Mouse (Mus musculus): ENCODE results near the gene Trpc6. TPM values are rescaled to one million over a fixed set of nuclear protein-coding genes. Genes with fewer than 3 reads are reported as not detected.

Gene Trpc6
- 0.93 and 1.4 TPM in 2 replicates for polyA plus RNA-seq (2015; fragmentation: Nextera tagmentation; extraction: Ambion mirVana)

DNA sequence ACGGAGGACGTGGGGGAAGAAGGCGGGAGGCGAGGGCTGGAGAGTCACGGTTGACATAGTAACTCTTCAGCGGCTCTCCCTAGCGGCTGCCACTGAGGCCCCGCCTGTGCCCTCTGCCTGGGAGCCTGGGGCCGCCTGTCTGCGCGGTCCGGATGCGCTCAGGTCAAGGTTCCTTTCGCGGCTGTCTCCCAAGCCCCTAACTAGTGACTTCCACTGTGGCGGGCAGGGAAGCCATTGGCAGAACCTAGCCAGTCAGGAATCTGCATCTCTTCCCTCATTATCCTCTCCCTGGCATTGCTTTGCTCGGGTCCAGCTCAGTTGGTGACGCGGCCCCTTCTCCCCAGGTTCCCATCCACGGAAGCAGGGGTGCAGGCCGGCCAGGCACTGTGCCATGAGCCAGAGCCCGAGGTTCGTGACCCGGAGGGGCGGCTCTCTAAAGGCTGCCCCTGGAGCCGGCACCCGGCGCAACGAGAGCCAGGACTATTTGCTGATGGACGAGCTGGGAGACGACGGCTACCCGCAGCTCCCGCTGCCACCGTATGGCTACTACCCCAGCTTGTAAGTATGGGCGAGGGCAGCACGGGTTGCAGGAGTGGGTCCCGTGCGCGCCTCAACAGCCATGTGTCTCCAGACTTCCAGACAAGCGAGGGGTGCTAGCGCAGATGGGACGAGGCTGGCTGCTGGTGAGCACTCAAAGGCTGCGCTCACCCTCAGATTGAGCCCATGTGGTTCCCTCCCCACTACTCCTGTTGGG is at the start of gene Trpc6:
Gene Trpc6 (plus strand): TSS at position 102 of the 754 bp plus-strand sequence.
- WGBS: under 1% methylated on average over 44 of the region's 44 CpGs

DNA sequence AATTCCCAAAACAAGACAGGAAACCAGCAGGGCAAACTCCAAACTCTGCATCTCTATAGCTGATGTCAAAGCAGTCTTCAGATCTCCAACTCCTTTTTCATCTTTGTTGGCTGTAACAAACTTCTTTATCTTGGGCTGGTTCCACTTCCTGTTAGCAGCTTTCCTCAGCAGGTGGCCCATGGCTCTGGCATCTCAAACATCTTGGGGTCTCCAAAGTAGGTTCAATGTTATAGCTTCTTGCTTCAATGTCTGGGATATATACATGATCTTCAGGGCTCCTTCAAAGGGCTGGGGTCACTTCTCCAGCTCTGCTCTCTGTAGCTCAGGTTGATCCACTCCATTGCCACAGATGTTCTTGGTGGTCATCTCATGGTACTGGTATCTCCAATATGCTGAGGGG is 23.0 kb upstream of the Trpc6 start:
- Histone ChIP-seq H3K27ac (no peak overlapping the region), H3K4me1 (no peaks in the 10 kb centered on the region), H3K27me3 (no peaks in the 10 kb centered on the region), H3K4me3 (replicated peaks) (no peak overlapping the region), H3K9ac (no peak overlapping the region), H3K4me2 (no peak overlapping the region), H3K9me3 (replicated peaks) (no peaks in the 10 kb centered on the region), H3K36me3 (no peaks in the 10 kb centered on the region)
- ATAC-seq (replicated peaks; ENCODE audit: low FRiP score): no peak

More for the DNA sequence above, at the start of gene Trpc6:
- peak within 1 kb of the TSS; percentile 51 for H3K4me3 ChIP-seq (replicated peaks)
- H3K4me2 ChIP-seq: peak within 1 kb of the TSS; percentile 98
- H3K36me3 ChIP-seq: no peaks in the 10 kb centered on the region
- peaks cover 13% of the 10 kb centered on the region for H3K27me3 ChIP-seq
- H3K9me3 ChIP-seq (replicated peaks): no peaks in the 10 kb centered on the region
- no peak within 1 kb of the TSS for H3K27ac ChIP-seq
- peaks cover 14% of the 10 kb centered on the region for H3K4me1 ChIP-seq
- ATAC-seq (replicated peaks; ENCODE audit: low FRiP score): peak; percentile 98
- H3K9ac ChIP-seq: peak within 1 kb of the TSS; percentile 42

DNA sequence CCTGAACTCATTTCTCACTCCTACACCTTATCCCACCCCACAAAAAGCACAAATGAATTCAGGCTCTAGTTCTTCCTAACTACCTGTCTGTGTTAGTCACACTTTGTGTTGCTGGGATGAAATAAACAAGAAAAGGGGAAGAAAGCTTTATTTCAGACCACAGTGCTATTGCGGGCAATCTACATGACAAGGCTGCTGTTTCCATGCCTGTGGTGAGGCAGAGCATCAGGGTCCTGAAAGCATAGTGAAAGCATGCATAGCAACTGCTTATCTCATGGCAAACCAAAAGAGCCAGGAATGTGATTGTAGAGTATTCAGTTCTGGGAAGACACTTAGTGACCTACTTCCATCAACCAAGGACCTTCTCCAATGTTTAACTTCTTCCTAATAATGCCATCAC is 10.3 kb upstream of the Trpc6 start:
- ATAC-seq (replicated peaks; ENCODE audit: low FRiP score): no peak
- Histone ChIP-seq H3K9ac (no peak overlapping the region), H3K4me3 (replicated peaks) (no peak overlapping the region), H3K9me3 (replicated peaks) (no peaks in the 10 kb centered on the region), H3K4me1 (no peaks in the 10 kb centered on the region), H3K27ac (no peak overlapping the region), H3K4me2 (no peak overlapping the region), H3K27me3 (no peaks in the 10 kb centered on the region), H3K36me3 (no peaks in the 10 kb centered on the region)
- 93% methylated on average over 1 of the region's 1 CpGs for WGBS

DNA sequence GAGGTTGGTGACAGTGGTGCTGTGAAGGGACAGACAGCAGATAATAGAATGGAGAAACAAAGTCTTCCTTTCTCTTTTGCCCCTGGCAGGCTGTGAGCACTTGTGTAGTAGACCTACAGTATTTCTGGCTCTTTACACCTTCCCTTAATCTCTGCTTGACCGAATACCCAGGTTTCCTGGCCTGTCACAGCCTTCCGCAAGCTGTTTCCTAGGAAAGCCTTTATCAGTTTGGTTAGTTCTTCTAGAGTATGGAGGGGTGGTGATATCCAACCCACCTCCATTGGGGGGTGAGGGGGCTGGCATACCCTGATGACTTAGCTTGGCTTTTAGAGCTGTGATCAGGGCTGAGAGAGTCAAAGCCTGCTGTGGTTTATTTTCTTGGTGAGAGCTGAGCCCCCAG is 1.3 kb downstream of the Trpc6 start:
- WGBS: 77% methylated on average over 2 of the region's 2 CpGs
- Histone ChIP-seq H3K4me2 (peak overlapping the region; percentile 98; the same call in 1 of the 2 replicates), H3K9ac (no peak overlapping the region), H3K9me3 (replicated peaks) (no peaks in the 10 kb centered on the region), H3K27ac (no peak overlapping the region), H3K4me1 (peaks cover 14% of the 10 kb centered on the region), H3K27me3 (peaks cover 13% of the 10 kb centered on the region), H3K36me3 (no peaks in the 10 kb centered on the region), H3K4me3 (replicated peaks) (no peak overlapping the region)
- ATAC-seq (replicated peaks; ENCODE audit: low FRiP score): no peak

DNA sequence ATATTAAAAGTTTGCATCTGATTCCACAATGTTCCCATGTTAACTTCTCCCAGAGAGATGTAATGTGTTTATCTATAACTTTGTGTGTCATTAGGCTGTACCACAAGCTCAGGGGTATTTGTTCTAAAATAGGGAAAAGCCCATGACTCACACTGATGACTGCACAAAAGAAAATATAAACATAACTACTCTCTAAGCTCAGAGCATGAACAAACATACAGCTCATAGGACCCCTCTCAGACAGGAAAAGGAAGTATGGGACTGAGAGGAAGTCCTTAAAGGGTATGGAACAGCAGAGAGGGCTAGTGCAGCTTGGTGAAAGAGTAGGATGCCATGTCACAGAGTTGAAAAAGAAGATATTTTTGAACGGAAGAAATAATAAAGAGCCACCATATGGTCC is 14.6 kb downstream of the Trpc6 start:
- no peaks in the 10 kb centered on the region for H3K4me1 ChIP-seq
- no peaks in the 10 kb centered on the region for H3K9me3 ChIP-seq (replicated peaks)
- H3K27me3 ChIP-seq: no peaks in the 10 kb centered on the region
- no peak overlapping the region for H3K4me3 ChIP-seq (replicated peaks)
- no peak overlapping the region for H3K4me2 ChIP-seq
- H3K9ac ChIP-seq: no peak overlapping the region
- no peaks in the 10 kb centered on the region for H3K36me3 ChIP-seq
- 76% methylated on average over 1 of the region's 1 CpGs for WGBS
- H3K27ac ChIP-seq: no peak overlapping the region
- no peak for ATAC-seq (replicated peaks; ENCODE audit: low FRiP score)

- Histone ChIP-seq H3K9me3 (replicated peaks) (no peaks in the 10 kb centered on the region), H3K36me3 (no peaks in the 10 kb centered on the region), H3K4me3 (replicated peaks) (no peak overlapping the region), H3K27ac (no peak overlapping the region), H3K9ac (no peak overlapping the region), H3K4me2 (no peak overlapping the region), H3K4me1 (no peaks in the 10 kb centered on the region), H3K27me3 (no peaks in the 10 kb centered on the region)
- WGBS: 45% methylated on average over 6 of the region's 6 CpGs
- no peak for ATAC-seq (replicated peaks; ENCODE audit: low FRiP score)
Measured at GRCm38 (mm10) chr9:8592618-8593017, 48.7 kb downstream of the Trpc6 start.

GRCm38 (mm10) chr9:8597089-8597488 is 53.1 kb downstream of the Trpc6 start:
- H3K36me3 ChIP-seq: no peaks in the 10 kb centered on the region
- H3K9me3 ChIP-seq (replicated peaks): no peaks in the 10 kb centered on the region
- no peaks in the 10 kb centered on the region for H3K4me1 ChIP-seq
- H3K4me2 ChIP-seq: no peak overlapping the region
- H3K4me3 ChIP-seq (replicated peaks): no peak overlapping the region
- H3K9ac ChIP-seq: no peak overlapping the region
- WGBS: 30% methylated on average over 1 of the region's 1 CpGs
- no peak overlapping the region for H3K27ac ChIP-seq
- no peaks in the 10 kb centered on the region for H3K27me3 ChIP-seq
- ATAC-seq (replicated peaks; ENCODE audit: low FRiP score): no peak

GRCm38 (mm10) chr9:8606816-8607491 is 63.0 kb downstream of the Trpc6 start:
- ATAC-seq (replicated peaks; ENCODE audit: low FRiP score): no peak
- no peaks in the 10 kb centered on the region for H3K27me3 ChIP-seq
- no peaks in the 10 kb centered on the region for H3K4me1 ChIP-seq
- H3K27ac ChIP-seq: no peak overlapping the region
- H3K36me3 ChIP-seq: no peaks in the 10 kb centered on the region
- H3K9ac ChIP-seq: no peak overlapping the region
- H3K9me3 ChIP-seq (replicated peaks): no peaks in the 10 kb centered on the region
- no peak overlapping the region for H3K4me2 ChIP-seq
- H3K4me3 ChIP-seq (replicated peaks): no peak overlapping the region

DNA sequence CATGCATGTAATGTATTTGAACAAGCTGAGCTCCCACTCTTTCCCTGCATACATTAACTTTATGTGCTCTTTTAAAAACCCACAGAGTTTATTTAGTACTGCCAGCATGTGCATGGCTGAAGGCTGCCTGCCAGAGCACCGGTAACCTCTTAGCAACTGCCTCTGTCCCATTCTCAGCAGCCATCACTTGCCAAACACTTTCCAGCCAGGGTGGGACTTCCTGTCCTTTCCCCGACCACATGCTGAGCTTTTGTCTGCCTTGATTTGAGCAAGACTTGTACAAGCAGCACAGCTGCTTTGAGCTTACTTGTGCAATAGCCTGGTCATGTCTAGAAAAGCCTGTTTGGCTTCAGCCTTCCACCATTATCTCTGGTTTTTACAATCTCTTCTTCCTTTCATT is 90.4 kb downstream of the Trpc6 start:
- no peaks in the 10 kb centered on the region for H3K9me3 ChIP-seq (replicated peaks)
- no peak overlapping the region for H3K4me3 ChIP-seq (replicated peaks)
- no peak overlapping the region for H3K27ac ChIP-seq
- no peaks in the 10 kb centered on the region for H3K4me1 ChIP-seq
- no peak overlapping the region for H3K4me2 ChIP-seq
- H3K9ac ChIP-seq: no peak overlapping the region
- no peaks in the 10 kb centered on the region for H3K36me3 ChIP-seq
- no peaks in the 10 kb centered on the region for H3K27me3 ChIP-seq
- WGBS: 30% methylated on average over 2 of the region's 2 CpGs
- ATAC-seq (replicated peaks; ENCODE audit: low FRiP score): no peak

DNA sequence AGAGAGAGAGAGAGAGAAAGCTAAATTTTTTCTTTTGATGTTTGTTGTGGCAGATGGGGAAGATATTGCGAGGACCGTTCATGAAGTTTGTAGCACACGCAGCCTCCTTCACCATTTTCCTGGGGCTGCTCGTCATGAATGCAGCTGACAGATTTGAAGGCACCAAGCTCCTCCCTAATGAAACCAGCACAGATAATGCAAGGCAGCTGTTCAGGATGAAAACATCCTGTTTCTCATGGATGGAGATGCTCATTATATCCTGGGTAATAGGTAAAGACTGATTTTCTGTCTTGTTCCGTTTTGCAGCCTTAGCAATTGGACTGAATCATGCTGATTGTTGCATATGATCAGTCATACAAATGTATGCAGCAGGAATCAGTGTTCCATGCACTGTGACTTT is 99.5 kb downstream of the Trpc6 start:
- no peaks in the 10 kb centered on the region for H3K9me3 ChIP-seq (replicated peaks)
- H3K4me2 ChIP-seq: no peak overlapping the region
- no peak overlapping the region for H3K27ac ChIP-seq
- no peaks in the 10 kb centered on the region for H3K36me3 ChIP-seq
- ATAC-seq (replicated peaks; ENCODE audit: low FRiP score): no peak
- no peaks in the 10 kb centered on the region for H3K27me3 ChIP-seq
- no peak overlapping the region for H3K9ac ChIP-seq
- WGBS: 78% methylated on average over 5 of the region's 5 CpGs
- no peak overlapping the region for H3K4me3 ChIP-seq (replicated peaks)
- no peaks in the 10 kb centered on the region for H3K4me1 ChIP-seq

DNA sequence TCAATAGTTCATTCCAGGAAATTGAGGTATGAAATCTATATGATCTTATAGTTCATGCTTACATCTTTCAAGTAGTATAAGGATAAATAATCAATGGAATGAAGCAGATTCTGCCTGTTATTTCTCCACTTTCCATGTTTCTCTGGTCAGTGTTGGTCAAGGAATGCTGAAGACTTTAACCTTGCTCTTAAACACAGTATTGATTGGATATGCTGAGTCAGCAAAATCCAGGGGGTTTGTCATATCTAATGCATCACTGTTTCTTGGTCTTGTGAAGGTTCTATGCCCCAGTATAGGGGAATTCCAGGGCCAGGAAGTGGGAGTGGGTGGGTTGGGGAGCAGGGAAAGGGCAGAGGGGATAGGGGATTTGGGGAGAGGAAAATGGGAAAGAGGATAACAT is 111.4 kb downstream of the Trpc6 start:
- no peaks in the 10 kb centered on the region for H3K36me3 ChIP-seq
- no peaks in the 10 kb centered on the region for H3K9me3 ChIP-seq (replicated peaks)
- no peaks in the 10 kb centered on the region for H3K4me1 ChIP-seq
- H3K4me2 ChIP-seq: no peak overlapping the region
- no peak for ATAC-seq (replicated peaks; ENCODE audit: low FRiP score)
- no peak overlapping the region for H3K27ac ChIP-seq
- no peaks in the 10 kb centered on the region for H3K27me3 ChIP-seq
- H3K4me3 ChIP-seq (replicated peaks): no peak overlapping the region
- H3K9ac ChIP-seq: no peak overlapping the region

GRCm38 (mm10) chr9:8672944-8673343 is 129.0 kb downstream of the Trpc6 start:
- Histone ChIP-seq H3K9ac (no peak overlapping the region), H3K4me1 (no peaks in the 10 kb centered on the region), H3K27ac (no peak overlapping the region), H3K27me3 (no peaks in the 10 kb centered on the region), H3K9me3 (replicated peaks) (no peaks in the 10 kb centered on the region), H3K4me3 (replicated peaks) (no peak overlapping the region), H3K36me3 (no peaks in the 10 kb centered on the region), H3K4me2 (no peak overlapping the region)
- ATAC-seq (replicated peaks; ENCODE audit: low FRiP score): no peak
- 68% methylated on average over 1 of the region's 1 CpGs for WGBS

Measured in kidney, embryonic 15.5 days (tissue).